Mouse (Mus musculus): ENCODE data around the gene Il23a. TPM values are rescaled to one million over a fixed set of nuclear protein-coding genes. Genes with fewer than 3 reads are reported as not detected.

Il23a gene
- polyA plus RNA-seq, 1 experiment from 2014 or later, result 0.29 TPM

DNA sequence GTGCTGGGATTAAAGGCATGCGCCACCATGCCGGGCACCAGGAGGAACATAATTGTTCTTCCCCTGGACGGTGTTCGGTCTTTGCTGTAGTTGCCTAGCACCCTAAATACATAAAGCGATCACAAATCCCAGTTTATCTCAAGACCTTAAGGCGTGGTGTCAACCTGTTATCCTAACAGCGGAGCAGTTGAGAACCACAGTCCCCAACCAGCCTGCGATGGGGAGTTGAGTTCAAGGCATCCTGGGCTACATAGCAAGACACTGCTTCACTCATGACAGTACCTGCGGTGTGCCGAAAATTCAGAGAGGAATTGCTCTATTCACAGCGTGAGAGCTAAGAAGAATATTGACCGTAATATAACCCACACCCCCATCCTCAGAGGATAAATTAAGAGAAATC is 23.1 kb upstream of the Il23a start:
- ATAC-seq (ENCODE audit: low read depth), result no peak
- H3K9ac ChIP-seq (ENCODE audit: low read depth, low read length), result peak overlapping the region; percentile 99
- no peaks in the 10 kb centered on the region for H3K9me3 ChIP-seq (ENCODE audit: control insufficient read depth, low read length)
- H3K27ac ChIP-seq (replicated peaks; ENCODE audit: low read depth, low read length), result peak overlapping the region; percentile 97
- peak overlapping the region; percentile 74 for H3K4me3 ChIP-seq (ENCODE audit: low read depth, low read length)
- peaks cover 8% of the 10 kb centered on the region for H3K4me1 ChIP-seq (ENCODE audit: control insufficient read depth, insufficient read depth, low read length)
- peaks cover 55% of the 10 kb centered on the region for H3K36me3 ChIP-seq (ENCODE audit: control insufficient read depth, insufficient read depth, low read length)
- DNase-seq (ENCODE audit: low spot score), result no peak
- no peaks in the 10 kb centered on the region for H3K27me3 ChIP-seq (replicated peaks; ENCODE audit: control insufficient read depth, insufficient read depth, low read length)
- 61% methylated on average over 12 of the region's 12 CpGs for WGBS
- peak overlapping the region; percentile 72 for H3K4me2 ChIP-seq (ENCODE audit: low read depth, low read length)

DNA sequence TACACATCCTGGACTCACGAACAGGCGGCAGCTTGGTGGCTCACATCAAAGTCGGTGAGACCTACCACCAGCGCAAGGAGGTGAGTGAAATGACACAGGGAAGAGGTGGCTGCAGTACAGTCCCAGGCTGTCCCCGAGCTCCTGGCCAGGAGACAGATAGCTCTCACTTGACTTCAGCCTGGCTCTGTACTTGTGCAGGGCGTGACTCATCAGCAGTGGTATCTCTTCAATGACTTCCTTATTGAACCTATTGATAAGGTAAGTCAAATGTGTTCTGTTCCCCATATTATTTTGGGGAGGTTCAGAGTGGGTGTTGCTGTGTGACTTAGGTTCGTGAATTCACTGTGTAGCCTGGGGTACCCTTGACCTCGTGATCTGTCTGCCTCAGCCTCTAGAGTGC is 17.0 kb upstream of the Il23a start:
- H3K4me1 ChIP-seq (ENCODE audit: control insufficient read depth, insufficient read depth, low read length), result no peaks in the 10 kb centered on the region
- H3K9me3 ChIP-seq (ENCODE audit: control insufficient read depth, low read length), result no peaks in the 10 kb centered on the region
- DNase-seq (ENCODE audit: low spot score) (no peak), ATAC-seq (ENCODE audit: low read depth) (no peak)
- peaks cover 88% of the 10 kb centered on the region for H3K36me3 ChIP-seq (ENCODE audit: control insufficient read depth, insufficient read depth, low read length)
- no peak overlapping the region for H3K4me2 ChIP-seq (ENCODE audit: low read depth, low read length)
- no peaks in the 10 kb centered on the region for H3K27me3 ChIP-seq (replicated peaks; ENCODE audit: control insufficient read depth, insufficient read depth, low read length)
- WGBS, result 96% methylated on average over 8 of the region's 8 CpGs
- no peak overlapping the region for H3K9ac ChIP-seq (ENCODE audit: low read depth, low read length)
- no peak overlapping the region for H3K4me3 ChIP-seq (ENCODE audit: low read depth, low read length)
- H3K27ac ChIP-seq (replicated peaks; ENCODE audit: low read depth, low read length), result no peak overlapping the region

DNA sequence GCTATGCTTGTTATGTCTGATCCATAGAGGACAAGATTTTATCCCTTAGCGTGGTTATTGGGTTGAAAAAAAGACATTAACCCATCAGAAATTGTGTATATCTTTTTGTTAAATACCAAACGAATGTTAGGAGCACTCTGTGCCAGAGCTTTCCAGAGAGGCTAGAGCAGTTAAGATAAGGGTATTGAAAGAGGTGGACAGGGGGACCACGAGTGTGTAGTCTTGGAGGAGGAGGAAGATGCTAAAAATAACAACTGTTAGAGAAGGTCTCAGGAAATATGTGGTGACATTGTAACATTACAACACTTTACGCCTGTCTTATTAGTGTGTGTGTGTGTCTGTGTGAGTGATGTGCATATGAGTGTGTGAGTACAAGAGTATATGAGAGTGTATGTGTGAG is 12.3 kb upstream of the Il23a start:
- H3K27ac ChIP-seq (replicated peaks; ENCODE audit: low read depth, low read length), result no peak overlapping the region
- peaks cover 79% of the 10 kb centered on the region for H3K36me3 ChIP-seq (ENCODE audit: control insufficient read depth, insufficient read depth, low read length)
- H3K9me3 ChIP-seq (ENCODE audit: control insufficient read depth, low read length), result no peaks in the 10 kb centered on the region
- no peak overlapping the region for H3K4me2 ChIP-seq (ENCODE audit: low read depth, low read length)
- no peak overlapping the region for H3K9ac ChIP-seq (ENCODE audit: low read depth, low read length)
- no peaks in the 10 kb centered on the region for H3K27me3 ChIP-seq (replicated peaks; ENCODE audit: control insufficient read depth, insufficient read depth, low read length)
- no peak for DNase-seq (ENCODE audit: low spot score)
- ATAC-seq (ENCODE audit: low read depth), result no peak
- no peak overlapping the region for H3K4me3 ChIP-seq (ENCODE audit: low read depth, low read length)
- H3K4me1 ChIP-seq (ENCODE audit: control insufficient read depth, insufficient read depth, low read length), result no peaks in the 10 kb centered on the region
- WGBS, result 84% methylated on average over 4 of the region's 4 CpGs

DNA sequence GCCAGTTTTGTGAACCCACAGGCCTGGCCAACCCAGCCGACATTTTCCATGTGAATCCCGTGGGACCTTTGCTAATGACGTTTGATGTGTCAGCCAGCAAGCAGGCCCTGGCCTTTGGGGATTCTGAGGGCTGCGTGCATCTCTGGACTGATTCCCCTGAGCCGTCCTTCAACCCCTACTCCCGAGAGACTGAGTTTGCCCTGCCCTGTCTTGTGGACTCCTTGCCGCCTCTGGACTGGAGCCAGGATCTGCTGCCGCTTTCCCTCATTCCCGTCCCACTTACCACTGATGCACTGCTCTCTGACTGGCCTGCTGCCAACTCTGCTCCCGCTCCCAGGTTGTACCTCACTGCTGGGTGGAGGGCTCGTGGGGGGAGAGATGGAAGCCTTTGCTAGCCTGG is 11.6 kb upstream of the Il23a start:
- ATAC-seq (ENCODE audit: low read depth) (peak; percentile 79), DNase-seq (ENCODE audit: low spot score) (peak; percentile 65)
- Histone ChIP-seq H3K27ac (replicated peaks; ENCODE audit: low read depth, low read length) (no peak overlapping the region), H3K4me3 (ENCODE audit: low read depth, low read length) (no peak overlapping the region), H3K9me3 (ENCODE audit: control insufficient read depth, low read length) (no peaks in the 10 kb centered on the region), H3K4me2 (ENCODE audit: low read depth, low read length) (no peak overlapping the region), H3K36me3 (ENCODE audit: control insufficient read depth, insufficient read depth, low read length) (peaks cover 75% of the 10 kb centered on the region), H3K4me1 (ENCODE audit: control insufficient read depth, insufficient read depth, low read length) (no peaks in the 10 kb centered on the region), H3K27me3 (replicated peaks; ENCODE audit: control insufficient read depth, insufficient read depth, low read length) (no peaks in the 10 kb centered on the region), H3K9ac (ENCODE audit: low read depth, low read length) (peak overlapping the region; percentile 37; the same call in 1 of the 2 replicates)
- whole genome bisulfite sequencing, result 60% methylated on average over 11 of the region's 11 CpGs

DNA sequence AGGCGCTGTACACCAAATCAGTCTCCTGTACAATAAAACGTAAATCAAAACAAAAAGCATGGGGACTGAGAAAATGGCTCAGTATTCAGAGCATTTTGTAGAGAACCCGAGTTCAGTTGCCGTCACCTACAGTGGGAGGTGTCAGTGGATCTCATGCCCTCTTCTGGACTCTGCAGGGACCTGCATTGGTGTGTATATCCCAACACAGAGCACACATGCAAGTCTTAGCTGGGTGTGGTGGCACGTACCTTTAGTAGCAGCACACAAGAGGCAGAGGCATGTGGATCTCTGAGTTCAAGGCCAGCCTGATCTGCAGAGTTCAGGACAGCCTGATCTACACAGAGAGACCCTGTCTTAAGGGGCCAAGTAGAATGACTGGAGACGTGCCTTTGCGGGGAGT is 11.1 kb upstream of the Il23a start:
- Histone ChIP-seq H3K9me3 (ENCODE audit: control insufficient read depth, low read length) (no peaks in the 10 kb centered on the region), H3K4me2 (ENCODE audit: low read depth, low read length) (no peak overlapping the region), H3K27me3 (replicated peaks; ENCODE audit: control insufficient read depth, insufficient read depth, low read length) (no peaks in the 10 kb centered on the region), H3K4me3 (ENCODE audit: low read depth, low read length) (no peak overlapping the region), H3K27ac (replicated peaks; ENCODE audit: low read depth, low read length) (no peak overlapping the region), H3K9ac (ENCODE audit: low read depth, low read length) (no peak overlapping the region), H3K36me3 (ENCODE audit: control insufficient read depth, insufficient read depth, low read length) (peaks cover 69% of the 10 kb centered on the region), H3K4me1 (ENCODE audit: control insufficient read depth, insufficient read depth, low read length) (no peaks in the 10 kb centered on the region)
- DNase-seq (ENCODE audit: low spot score) (no peak), ATAC-seq (ENCODE audit: low read depth) (no peak)
- WGBS, result 85% methylated on average over 7 of the region's 7 CpGs

DNA sequence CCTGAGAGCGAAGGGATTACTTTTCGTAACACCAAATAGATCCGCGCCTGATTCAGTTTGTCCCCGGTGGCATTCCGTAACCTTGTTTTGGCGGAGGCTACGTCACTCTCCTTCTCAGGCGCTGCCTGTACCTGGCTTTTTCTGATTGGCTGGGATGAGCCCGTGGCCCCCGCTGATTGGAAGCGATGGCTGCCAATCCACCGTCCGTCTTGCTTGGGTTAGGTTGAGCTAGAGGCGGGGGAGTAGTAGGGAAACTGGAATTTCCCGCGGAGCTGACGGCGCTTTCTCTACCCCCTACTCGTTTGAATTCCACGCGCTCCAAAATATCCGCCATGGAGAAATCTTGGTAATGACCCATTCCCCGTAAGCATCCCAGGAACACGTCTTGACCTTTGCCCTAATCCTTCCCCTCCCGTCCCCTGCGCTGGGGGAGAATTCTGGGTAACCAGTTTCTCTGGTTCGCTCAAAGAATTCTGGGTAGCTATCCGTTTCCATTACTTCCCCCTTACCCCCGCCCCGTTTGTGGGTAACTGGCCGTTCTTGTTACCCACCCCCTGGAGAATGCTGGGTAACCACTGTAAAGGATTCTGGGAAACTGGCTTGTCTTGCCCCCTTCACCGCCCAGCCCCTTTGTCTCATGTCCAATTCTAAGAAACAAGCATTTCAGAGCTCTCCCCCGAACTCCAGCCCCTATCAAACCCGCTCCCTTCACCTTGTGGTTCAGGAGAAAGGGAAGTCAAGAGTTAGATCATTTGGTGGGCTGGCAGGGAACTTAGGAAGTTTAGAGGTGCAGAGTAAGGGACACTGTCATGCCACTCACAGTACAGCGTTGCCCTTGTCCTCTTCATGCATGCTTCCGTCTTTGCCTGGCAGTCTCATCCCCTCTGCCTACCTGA is 4.8 kb upstream of the Il23a start, which contains the start of gene Pan2:
Gene Pan2, plus strand, starts transcription at position 210 of the 896 bp plus-strand sequence.
- H3K4me3 ChIP-seq (ENCODE audit: low read depth, low read length), result peak within 1 kb of the TSS; percentile 71
- H3K27ac ChIP-seq (replicated peaks; ENCODE audit: low read depth, low read length), result peak within 1 kb of the TSS; percentile 97
- H3K9me3 ChIP-seq (ENCODE audit: control insufficient read depth, low read length), result no peaks in the 10 kb centered on the region
- no peaks in the 10 kb centered on the region for H3K27me3 ChIP-seq (replicated peaks; ENCODE audit: control insufficient read depth, insufficient read depth, low read length)
- WGBS, result 1% methylated on average over 37 of the region's 37 CpGs
- DNase-seq (ENCODE audit: low spot score) (peak; percentile 99), ATAC-seq (ENCODE audit: low read depth) (peak; percentile 100)
- peaks cover 13% of the 10 kb centered on the region; the same call in 1 of the 2 replicates for H3K4me1 ChIP-seq (ENCODE audit: control insufficient read depth, insufficient read depth, low read length)
- H3K9ac ChIP-seq (ENCODE audit: low read depth, low read length), result peak within 1 kb of the TSS; percentile 90
- peak within 1 kb of the TSS; percentile 78 for H3K4me2 ChIP-seq (ENCODE audit: low read depth, low read length)
- H3K36me3 ChIP-seq (ENCODE audit: control insufficient read depth, insufficient read depth, low read length), result peaks cover 13% of the 10 kb centered on the region; the same call in 1 of the 2 replicates

DNA sequence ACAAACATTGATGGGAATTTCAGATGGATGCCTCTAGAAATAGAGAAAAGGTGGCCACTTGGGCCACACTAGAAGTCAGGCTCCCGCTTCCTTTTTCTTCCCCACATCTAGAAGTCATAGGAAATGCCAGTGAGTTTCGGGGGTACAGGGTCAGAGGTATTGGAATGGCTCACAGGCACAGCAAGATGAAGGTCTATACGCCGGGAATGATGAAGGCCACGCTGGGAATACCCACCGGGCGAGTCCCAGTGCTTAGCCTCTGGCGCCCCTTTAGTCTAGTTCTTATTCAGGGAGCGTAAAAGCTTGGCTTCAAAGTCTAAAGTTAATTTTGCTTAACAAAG is 4.2 kb upstream of the Il23a start:
- peak; percentile 27 for ATAC-seq (ENCODE audit: low read depth)
- peaks cover 13% of the 10 kb centered on the region; the same call in 1 of the 2 replicates for H3K4me1 ChIP-seq (ENCODE audit: control insufficient read depth, insufficient read depth, low read length)
- H3K9me3 ChIP-seq (ENCODE audit: control insufficient read depth, low read length), result no peaks in the 10 kb centered on the region
- H3K4me3 ChIP-seq (ENCODE audit: low read depth, low read length), result peak overlapping the region; percentile 71
- under 1% methylated on average over 9 of the region's 9 CpGs for WGBS
- peak overlapping the region; percentile 97 for H3K27ac ChIP-seq (replicated peaks; ENCODE audit: low read depth, low read length)
- no peaks in the 10 kb centered on the region for H3K27me3 ChIP-seq (replicated peaks; ENCODE audit: control insufficient read depth, insufficient read depth, low read length)
- no peak for DNase-seq (ENCODE audit: low spot score)
- peak overlapping the region; percentile 90 for H3K9ac ChIP-seq (ENCODE audit: low read depth, low read length)
- peaks cover 7% of the 10 kb centered on the region; the same call in 1 of the 2 replicates for H3K36me3 ChIP-seq (ENCODE audit: control insufficient read depth, insufficient read depth, low read length)
- H3K4me2 ChIP-seq (ENCODE audit: low read depth, low read length), result peak overlapping the region; percentile 78

DNA sequence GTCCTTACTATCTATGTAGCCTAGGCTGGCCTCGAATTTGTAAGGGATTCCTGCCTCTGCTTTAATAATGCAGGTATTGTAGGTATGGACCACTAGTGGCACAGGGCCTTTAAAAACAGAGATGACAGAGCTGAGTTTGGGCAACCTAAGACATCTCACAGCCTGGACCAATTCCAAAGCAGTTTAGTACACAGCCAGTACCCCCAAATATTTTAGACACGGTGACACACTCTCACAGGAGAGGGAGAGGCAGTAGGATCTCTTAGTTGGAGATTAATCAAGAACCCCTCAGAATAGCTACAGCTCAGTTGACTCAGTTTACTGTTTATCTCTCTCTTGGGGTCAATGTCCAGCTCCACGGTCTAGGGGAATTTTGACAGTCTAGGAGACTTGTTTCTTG is 3.8 kb upstream of the Il23a start:
- no peak for ATAC-seq (ENCODE audit: low read depth)
- H3K9ac ChIP-seq (ENCODE audit: low read depth, low read length), result peak overlapping the region; percentile 90
- peak overlapping the region; percentile 71 for H3K4me3 ChIP-seq (ENCODE audit: low read depth, low read length)
- H3K9me3 ChIP-seq (ENCODE audit: control insufficient read depth, low read length), result no peaks in the 10 kb centered on the region
- H3K4me2 ChIP-seq (ENCODE audit: low read depth, low read length), result peak overlapping the region; percentile 78
- no peak for DNase-seq (ENCODE audit: low spot score)
- WGBS, result 34% methylated on average over 3 of the region's 3 CpGs
- H3K27ac ChIP-seq (replicated peaks; ENCODE audit: low read depth, low read length), result peak overlapping the region; percentile 97
- H3K4me1 ChIP-seq (ENCODE audit: control insufficient read depth, insufficient read depth, low read length), result peaks cover 13% of the 10 kb centered on the region; the same call in 1 of the 2 replicates
- H3K27me3 ChIP-seq (replicated peaks; ENCODE audit: control insufficient read depth, insufficient read depth, low read length), result no peaks in the 10 kb centered on the region
- 0 out of 2 replicates have a peak, but pooled peaks cover 7% of the 10 kb centered on the region for H3K36me3 ChIP-seq (ENCODE audit: control insufficient read depth, insufficient read depth, low read length)

Data from embryonic facial prominence, embryonic 14.5 days (tissue).